Mouse (Mus musculus): ENCODE results near the gene Ctnna2. TPM values are rescaled to one million over a fixed set of nuclear protein-coding genes. Genes with fewer than 3 reads are reported as not detected.

Gene Ctnna2
- polyA plus RNA-seq, 1 experiment from 2014 or later: not detected

- ATAC-seq: no peak
Observed at GRCm38 (mm10) chr6:77724952-77725299, 254.6 kb downstream of the Ctnna2 start.

GRCm38 (mm10) chr6:77724042-77724951 is 255.2 kb downstream of the Ctnna2 start:
- no peak for ATAC-seq
- no peaks in the 10 kb centered on the region for H3K36me3 ChIP-seq (replicated peaks; ENCODE audit: insufficient read depth, low read length)
- WGBS (ENCODE audit: insufficient replicate concordance): 68% methylated on average over 5 of the region's 5 CpGs

More at GRCm38 (mm10) chr6:77724952-77725299, 254.6 kb downstream of the Ctnna2 start:
- 70% methylated on average over 2 of the region's 2 CpGs for WGBS (ENCODE audit: insufficient replicate concordance)
- TF ChIP-seq CTCF (IDR thresholded peaks at IDR 0.05; ENCODE audit: low read depth) (no peak), EP300 (IDR thresholded peaks at IDR 0.05; ENCODE audit: low read depth) (no peak)
- Histone ChIP-seq H3K9ac (replicated peaks) (no peak overlapping the region), H3K27me3 (ENCODE audit: insufficient read depth, low read length) (no peaks in the 10 kb centered on the region), H3K36me3 (replicated peaks; ENCODE audit: insufficient read depth, low read length) (no peaks in the 10 kb centered on the region), H3K4me2 (ENCODE audit: low read depth, low read length) (no peak overlapping the region), H3K9me3 (ENCODE audit: low read length) (no peaks in the 10 kb centered on the region), H3K4me3 (ENCODE audit: low read depth, low read length) (no peak overlapping the region), H3K27ac (ENCODE audit: low read depth) (no peak overlapping the region), H3K4me1 (ENCODE audit: insufficient read depth) (no peaks in the 10 kb centered on the region)
- DNase-seq: no peak

GRCm38 (mm10) chr6:77694093-77694492 is 285.4 kb downstream of the Ctnna2 start:
- ATAC-seq: no peak
- no peak overlapping the region for H3K27ac ChIP-seq (ENCODE audit: low read depth)
- H3K4me1 ChIP-seq (ENCODE audit: insufficient read depth): no peaks in the 10 kb centered on the region
- no peak overlapping the region for H3K4me2 ChIP-seq (ENCODE audit: low read depth, low read length)
- no peaks in the 10 kb centered on the region for H3K36me3 ChIP-seq (replicated peaks; ENCODE audit: insufficient read depth, low read length)
- no peak overlapping the region for H3K9ac ChIP-seq (replicated peaks)
- TF ChIP-seq CTCF (IDR thresholded peaks at IDR 0.05; ENCODE audit: low read depth): no peak
- TF ChIP-seq EP300 (IDR thresholded peaks at IDR 0.05; ENCODE audit: low read depth): no peak
- no peaks in the 10 kb centered on the region for H3K9me3 ChIP-seq (ENCODE audit: low read length)
- no peaks in the 10 kb centered on the region for H3K27me3 ChIP-seq (ENCODE audit: insufficient read depth, low read length)
- DNase-seq: no peak
- H3K4me3 ChIP-seq (ENCODE audit: low read depth, low read length): no peak overlapping the region

More at GRCm38 (mm10) chr6:77724042-77724951, 255.2 kb downstream of the Ctnna2 start:
- Histone ChIP-seq H3K9ac (replicated peaks) (no peak overlapping the region), H3K4me3 (ENCODE audit: low read depth, low read length) (no peak overlapping the region), H3K4me1 (ENCODE audit: insufficient read depth) (no peaks in the 10 kb centered on the region), H3K9me3 (ENCODE audit: low read length) (no peaks in the 10 kb centered on the region), H3K4me2 (ENCODE audit: low read depth, low read length) (no peak overlapping the region), H3K27ac (ENCODE audit: low read depth) (no peak overlapping the region), H3K27me3 (ENCODE audit: insufficient read depth, low read length) (no peaks in the 10 kb centered on the region)
- no peak for TF ChIP-seq CTCF (IDR thresholded peaks at IDR 0.05; ENCODE audit: low read depth)
- no peak for TF ChIP-seq EP300 (IDR thresholded peaks at IDR 0.05; ENCODE audit: low read depth)
- DNase-seq: no peak

- 29% methylated on average over 1 of the region's 1 CpGs for WGBS (ENCODE audit: insufficient replicate concordance)
- no peak for ATAC-seq
- no peaks in the 10 kb centered on the region for H3K36me3 ChIP-seq (replicated peaks; ENCODE audit: insufficient read depth, low read length)
Observed at GRCm38 (mm10) chr6:77687173-77687572, 292.3 kb downstream of the Ctnna2 start.

GRCm38 (mm10) chr6:77650127-77650526 is 329.4 kb downstream of the Ctnna2 start:
- no peaks in the 10 kb centered on the region for H3K36me3 ChIP-seq (replicated peaks; ENCODE audit: insufficient read depth, low read length)
- H3K4me2 ChIP-seq (ENCODE audit: low read depth, low read length): no peak overlapping the region
- 11% methylated on average over 6 of the region's 6 CpGs for WGBS (ENCODE audit: insufficient replicate concordance)
- ATAC-seq (no peak), DNase-seq (peak; percentile 56)
- no peak overlapping the region for H3K9ac ChIP-seq (replicated peaks)
- H3K27me3 ChIP-seq (ENCODE audit: insufficient read depth, low read length): no peaks in the 10 kb centered on the region
- no peaks in the 10 kb centered on the region for H3K4me1 ChIP-seq (ENCODE audit: insufficient read depth)
- TF ChIP-seq CTCF (IDR thresholded peaks at IDR 0.05; ENCODE audit: low read depth) (peak; percentile 75), EP300 (IDR thresholded peaks at IDR 0.05; ENCODE audit: low read depth) (no peak)
- H3K27ac ChIP-seq (ENCODE audit: low read depth): no peak overlapping the region
- H3K4me3 ChIP-seq (ENCODE audit: low read depth, low read length): no peak overlapping the region
- H3K9me3 ChIP-seq (ENCODE audit: low read length): no peaks in the 10 kb centered on the region

More at GRCm38 (mm10) chr6:77687173-77687572, 292.3 kb downstream of the Ctnna2 start:
- H3K9me3 ChIP-seq (ENCODE audit: low read length): no peaks in the 10 kb centered on the region
- no peak overlapping the region for H3K27ac ChIP-seq (ENCODE audit: low read depth)
- H3K4me2 ChIP-seq (ENCODE audit: low read depth, low read length): no peak overlapping the region
- no peak for DNase-seq
- no peaks in the 10 kb centered on the region for H3K27me3 ChIP-seq (ENCODE audit: insufficient read depth, low read length)
- no peak for TF ChIP-seq CTCF (IDR thresholded peaks at IDR 0.05; ENCODE audit: low read depth)
- no peak for TF ChIP-seq EP300 (IDR thresholded peaks at IDR 0.05; ENCODE audit: low read depth)
- no peaks in the 10 kb centered on the region for H3K4me1 ChIP-seq (ENCODE audit: insufficient read depth)
- no peak overlapping the region for H3K4me3 ChIP-seq (ENCODE audit: low read depth, low read length)
- no peak overlapping the region for H3K9ac ChIP-seq (replicated peaks)

- Histone ChIP-seq H3K27me3 (ENCODE audit: insufficient read depth, low read length) (no peaks in the 10 kb centered on the region), H3K4me3 (ENCODE audit: low read depth, low read length) (no peak overlapping the region), H3K4me1 (ENCODE audit: insufficient read depth) (no peaks in the 10 kb centered on the region), H3K9ac (replicated peaks) (no peak overlapping the region), H3K27ac (ENCODE audit: low read depth) (no peak overlapping the region), H3K36me3 (replicated peaks; ENCODE audit: insufficient read depth, low read length) (no peaks in the 10 kb centered on the region), H3K4me2 (ENCODE audit: low read depth, low read length) (no peak overlapping the region), H3K9me3 (ENCODE audit: low read length) (no peaks in the 10 kb centered on the region)
- WGBS (ENCODE audit: insufficient replicate concordance): 75% methylated on average over 4 of the region's 4 CpGs
- TF ChIP-seq CTCF (IDR thresholded peaks at IDR 0.05; ENCODE audit: low read depth): no peak
- no peak for TF ChIP-seq EP300 (IDR thresholded peaks at IDR 0.05; ENCODE audit: low read depth)
- no peak for DNase-seq
- no peak for ATAC-seq
Observed at GRCm38 (mm10) chr6:77644591-77644990, 334.9 kb downstream of the Ctnna2 start.

Measured in liver, postnatal 0 days (tissue).